Mouse (Mus musculus): ENCODE data around the gene Gm20708. TPM values are rescaled to one million over a fixed set of nuclear protein-coding genes. Genes with fewer than 3 reads are reported as not detected.

Gm20708 gene
- polyA plus RNA-seq, 1 experiment = not detected

- DNase-seq = peak; percentile 93
- peak within 1 kb of the TSS; percentile 83 for H3K4me3 ChIP-seq (replicated peaks; ENCODE audit: extremely low read depth, low read depth, low read length)
- TF ChIP-seq CTCF (IDR thresholded peaks at IDR 0.05; ENCODE audit: insufficient read depth, low read length) = no peak
- peak; percentile 90 for TF ChIP-seq POLR2A (IDR thresholded peaks at IDR 0.05; ENCODE audit: borderline replicate concordance, extremely low read depth, low read depth, low read length)
- under 1% methylated on average over 51 of the region's 51 CpGs for WGBS
- peaks cover 6% of the 10 kb centered on the region for H3K4me1 ChIP-seq (ENCODE audit: control insufficient read depth, insufficient read depth, low read length)
Observed at GRCm38 (mm10) chr11:117848985-117849671, 39.7 kb downstream of the Gm20708 start, which contains the start of gene Birc5. TSS of gene Birc5 (plus strand) at chr11:117849251.

- TF ChIP-seq CTCF (IDR thresholded peaks at IDR 0.05; ENCODE audit: insufficient read depth, low read length) = no peak
- no peak for TF ChIP-seq POLR2A (IDR thresholded peaks at IDR 0.05; ENCODE audit: borderline replicate concordance, extremely low read depth, low read depth, low read length)
- no peak for DNase-seq
- H3K4me1 ChIP-seq (ENCODE audit: control insufficient read depth, insufficient read depth, low read length) = peaks cover 6% of the 10 kb centered on the region
- H3K4me3 ChIP-seq (replicated peaks; ENCODE audit: extremely low read depth, low read depth, low read length) = no peak overlapping the region
- 80% methylated on average over 3 of the region's 3 CpGs for WGBS
Observed at GRCm38 (mm10) chr11:117852875-117853274, 43.4 kb downstream of the Gm20708 start.

- no peak for DNase-seq
- Histone ChIP-seq H3K4me3 (replicated peaks; ENCODE audit: extremely low read depth, low read depth, low read length) (no peak overlapping the region), H3K4me1 (ENCODE audit: control insufficient read depth, insufficient read depth, low read length) (no peaks in the 10 kb centered on the region; the same call in 1 of the 2 replicates)
- WGBS = 91% methylated on average over 9 of the region's 9 CpGs
- TF ChIP-seq POLR2A (IDR thresholded peaks at IDR 0.05; ENCODE audit: borderline replicate concordance, extremely low read depth, low read depth, low read length) (no peak), CTCF (IDR thresholded peaks at IDR 0.05; ENCODE audit: insufficient read depth, low read length) (no peak)
Observed at GRCm38 (mm10) chr11:117854241-117854640, 44.8 kb downstream of the Gm20708 start.

GRCm38 (mm10) chr11:117855360-117855759 is 45.9 kb downstream of the Gm20708 start:
- no peaks in the 10 kb centered on the region for H3K4me1 ChIP-seq (ENCODE audit: control insufficient read depth, insufficient read depth, low read length)
- WGBS = 90% methylated on average over 5 of the region's 5 CpGs
- H3K4me3 ChIP-seq (replicated peaks; ENCODE audit: extremely low read depth, low read depth, low read length) = no peak overlapping the region
- TF ChIP-seq CTCF (IDR thresholded peaks at IDR 0.05; ENCODE audit: insufficient read depth, low read length) = no peak
- TF ChIP-seq POLR2A (IDR thresholded peaks at IDR 0.05; ENCODE audit: borderline replicate concordance, extremely low read depth, low read depth, low read length) = no peak
- DNase-seq = no peak

- no peak for DNase-seq
- H3K4me1 ChIP-seq (ENCODE audit: control insufficient read depth, insufficient read depth, low read length) = no peaks in the 10 kb centered on the region
- WGBS = 67% methylated on average over 1 of the region's 1 CpGs
- H3K4me3 ChIP-seq (replicated peaks; ENCODE audit: extremely low read depth, low read depth, low read length) = no peak overlapping the region
- no peak for TF ChIP-seq POLR2A (IDR thresholded peaks at IDR 0.05; ENCODE audit: borderline replicate concordance, extremely low read depth, low read depth, low read length)
- TF ChIP-seq CTCF (IDR thresholded peaks at IDR 0.05; ENCODE audit: insufficient read depth, low read length) = no peak
Observed at GRCm38 (mm10) chr11:117855975-117856374, 46.5 kb downstream of the Gm20708 start.

GRCm38 (mm10) chr11:117857462-117857861 is 48.0 kb downstream of the Gm20708 start:
- 96% methylated on average over 10 of the region's 10 CpGs for WGBS
- Histone ChIP-seq H3K4me1 (ENCODE audit: control insufficient read depth, insufficient read depth, low read length) (no peaks in the 10 kb centered on the region), H3K4me3 (replicated peaks; ENCODE audit: extremely low read depth, low read depth, low read length) (no peak overlapping the region)
- DNase-seq = no peak
- no peak for TF ChIP-seq POLR2A (IDR thresholded peaks at IDR 0.05; ENCODE audit: borderline replicate concordance, extremely low read depth, low read depth, low read length)
- TF ChIP-seq CTCF (IDR thresholded peaks at IDR 0.05; ENCODE audit: insufficient read depth, low read length) = no peak

- TF ChIP-seq POLR2A (IDR thresholded peaks at IDR 0.05; ENCODE audit: borderline replicate concordance, extremely low read depth, low read depth, low read length) (no peak), CTCF (IDR thresholded peaks at IDR 0.05; ENCODE audit: insufficient read depth, low read length) (no peak)
- H3K4me3 ChIP-seq (replicated peaks; ENCODE audit: extremely low read depth, low read depth, low read length) = no peak overlapping the region
- DNase-seq = no peak
- WGBS = 62% methylated on average over 3 of the region's 3 CpGs
- no peaks in the 10 kb centered on the region for H3K4me1 ChIP-seq (ENCODE audit: control insufficient read depth, insufficient read depth, low read length)
Observed at GRCm38 (mm10) chr11:117858392-117858791, 48.9 kb downstream of the Gm20708 start.

- no peak for TF ChIP-seq POLR2A (IDR thresholded peaks at IDR 0.05; ENCODE audit: borderline replicate concordance, extremely low read depth, low read depth, low read length)
- 7% methylated on average over 23 of the region's 23 CpGs for WGBS
Observed at GRCm38 (mm10) chr11:117860601-117861000, 51.1 kb downstream of the Gm20708 start, which contains the start of gene Tmem235. TSS of gene Tmem235 (plus strand) at chr11:117860752.

GRCm38 (mm10) chr11:117863174-117863856 is 53.8 kb downstream of the Gm20708 start:
- WGBS = 51% methylated on average over 11 of the region's 11 CpGs
- Histone ChIP-seq H3K4me1 (ENCODE audit: control insufficient read depth, insufficient read depth, low read length) (no peaks in the 10 kb centered on the region), H3K4me3 (replicated peaks; ENCODE audit: extremely low read depth, low read depth, low read length) (no peak overlapping the region)
- DNase-seq = no peak
- TF ChIP-seq CTCF (IDR thresholded peaks at IDR 0.05; ENCODE audit: insufficient read depth, low read length) (no peak), POLR2A (IDR thresholded peaks at IDR 0.05; ENCODE audit: borderline replicate concordance, extremely low read depth, low read depth, low read length) (no peak)

More at GRCm38 (mm10) chr11:117860601-117861000, 51.1 kb downstream of the Gm20708 start, which contains the start of gene Tmem235:
- H3K4me3 ChIP-seq (replicated peaks; ENCODE audit: extremely low read depth, low read depth, low read length) = no peak within 1 kb of the TSS
- H3K4me1 ChIP-seq (ENCODE audit: control insufficient read depth, insufficient read depth, low read length) = no peaks in the 10 kb centered on the region
- no peak for DNase-seq

All from lung, adult 2 months (tissue).